Mouse (Mus musculus) neural tube, embryonic 15.5 days (tissue): Measurements from ENCODE around the gene Gm20521. TPM values are rescaled to one million over a fixed set of nuclear protein-coding genes. Genes with fewer than 3 reads are reported as not detected.
"Not testable (repeated sequence)": the region's sequence is repeated elsewhere in the genome, so short reads cannot be mapped to it uniquely, and the experiment has no call there.

Experiments used
- ATAC-seq: fragments of 200-750 bp; cut with Nextera tagmentation; 2 replicates; pipeline ENCODE4 v1.8.0; 2017; ENCODE audit warnings: mild to moderate bottlenecking, moderate TSS enrichment, moderate library complexity; ENCODE audit not compliant: low FRiP score
- H3K27ac ChIP-seq: fragments of 300-500 bp; sonication (generic); replicated peaks from 2 replicates; pipeline ENCODE4 v1.5.1; 2015; ENCODE audit warnings: mild to moderate bottlenecking, inconsistent platforms
- H3K27me3 ChIP-seq: fragments of 300-500 bp; sonication (generic); replicated peaks from 2 replicates; pipeline ENCODE4 v1.6.1; 2015; ENCODE audit warnings: inconsistent platforms
- H3K36me3 ChIP-seq: fragments of 300-500 bp; sonication (generic); 2 replicates; pipeline ENCODE4 v1.6.1; 2015; ENCODE audit warnings: inconsistent platforms
- H3K4me1 ChIP-seq: fragments of 300-500 bp; sonication (generic); 2 replicates; pipeline ENCODE4 v1.6.1; 2015; ENCODE audit warnings: inconsistent platforms
- H3K4me2 ChIP-seq: fragments of 300-500 bp; sonication (generic); 2 replicates; pipeline ENCODE4 v1.6.1; 2015; ENCODE audit warnings: inconsistent platforms, mild to moderate bottlenecking, moderate library complexity
- H3K4me3 ChIP-seq: fragments of 300-500 bp; sonication (generic); replicated peaks from 2 replicates; pipeline ENCODE4 v1.5.1; 2015; ENCODE audit warnings: mild to moderate bottlenecking, inconsistent platforms
- H3K9ac ChIP-seq: fragments of 300-500 bp; sonication (generic); replicated peaks from 2 replicates; pipeline ENCODE4 v1.6.1; 2015; ENCODE audit warnings: mild to moderate bottlenecking, inconsistent platforms
- H3K9me3 ChIP-seq: fragments of 300-500 bp; sonication (generic); replicated peaks from 2 replicates; pipeline ENCODE4 v1.6.1; 2016; ENCODE audit warnings: inconsistent platforms
- WGBS: fragments of 180-500 bp; shearing (Covaris S2); methylation state at CpG from one replicate; pipeline ENCODE4 v1.1.7; 2015; ENCODE audit warnings: mixed read lengths; 5-methylcytosine and 5-hydroxymethylcytosine counted together
- polyA plus RNA-seq: library from polyadenylated mRNA; unstranded; fragments of >200 nt; fragmentation: Nextera tagmentation; extraction: Ambion mirVana; gene quantifications from 2 replicates; pipeline ENCODE4 v1.2.1, GENCODE M21; 2015

The Gm20521 gene
- polyA plus RNA-seq, 1 experiment from 2014 or later = not detected

DNA sequence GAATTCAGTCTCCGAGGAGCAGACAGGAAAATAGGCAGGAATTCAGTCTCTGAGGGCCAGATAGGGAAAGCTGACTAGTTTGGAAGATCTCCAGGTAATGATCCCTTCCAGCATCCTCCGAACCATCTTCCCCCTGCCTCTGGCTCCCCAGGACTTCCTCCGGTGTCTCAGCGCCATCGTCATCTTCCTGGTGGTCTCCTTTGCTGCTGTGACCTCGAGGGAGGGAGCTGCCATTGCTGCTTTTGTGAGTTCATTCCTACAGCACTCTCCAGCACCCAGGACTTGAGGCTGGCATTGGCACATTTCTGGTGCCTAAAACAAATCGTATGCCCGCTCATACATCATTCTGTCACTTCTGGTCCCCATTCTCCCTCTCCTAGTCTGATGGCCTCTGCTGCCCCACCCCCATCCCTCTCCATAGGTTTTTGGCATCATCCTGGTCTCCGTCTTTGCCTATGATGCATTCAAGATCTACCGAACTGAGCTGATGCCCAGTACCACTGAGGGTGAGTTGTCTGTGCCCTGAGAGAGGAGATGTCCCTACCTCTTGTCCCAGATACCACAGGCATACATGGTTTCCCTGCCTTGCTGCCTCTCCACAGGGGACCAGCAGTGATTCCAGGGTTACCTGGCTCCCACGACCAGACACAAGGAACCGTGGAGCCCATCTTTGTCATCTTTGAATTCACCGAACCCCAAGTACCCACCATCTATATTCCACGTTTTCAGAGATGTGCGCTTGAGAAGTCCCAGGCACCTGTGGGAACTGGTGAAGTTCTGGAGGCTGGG, 55.4 kb downstream of the Gm20521 start:
- H3K4me1 ChIP-seq = peaks cover 10% of the 10 kb centered on the region
- 81% methylated on average over 15 of the region's 15 CpGs for WGBS
- H3K9me3 ChIP-seq = no peaks in the 10 kb centered on the region
- no peaks in the 10 kb centered on the region for H3K27me3 ChIP-seq
- ATAC-seq = no peak
- H3K36me3 ChIP-seq = no peaks in the 10 kb centered on the region
- H3K27ac ChIP-seq = no peak overlapping the region
- no peak overlapping the region for H3K4me2 ChIP-seq
- H3K9ac ChIP-seq = no peak overlapping the region
- H3K4me3 ChIP-seq = no peak overlapping the region

DNA sequence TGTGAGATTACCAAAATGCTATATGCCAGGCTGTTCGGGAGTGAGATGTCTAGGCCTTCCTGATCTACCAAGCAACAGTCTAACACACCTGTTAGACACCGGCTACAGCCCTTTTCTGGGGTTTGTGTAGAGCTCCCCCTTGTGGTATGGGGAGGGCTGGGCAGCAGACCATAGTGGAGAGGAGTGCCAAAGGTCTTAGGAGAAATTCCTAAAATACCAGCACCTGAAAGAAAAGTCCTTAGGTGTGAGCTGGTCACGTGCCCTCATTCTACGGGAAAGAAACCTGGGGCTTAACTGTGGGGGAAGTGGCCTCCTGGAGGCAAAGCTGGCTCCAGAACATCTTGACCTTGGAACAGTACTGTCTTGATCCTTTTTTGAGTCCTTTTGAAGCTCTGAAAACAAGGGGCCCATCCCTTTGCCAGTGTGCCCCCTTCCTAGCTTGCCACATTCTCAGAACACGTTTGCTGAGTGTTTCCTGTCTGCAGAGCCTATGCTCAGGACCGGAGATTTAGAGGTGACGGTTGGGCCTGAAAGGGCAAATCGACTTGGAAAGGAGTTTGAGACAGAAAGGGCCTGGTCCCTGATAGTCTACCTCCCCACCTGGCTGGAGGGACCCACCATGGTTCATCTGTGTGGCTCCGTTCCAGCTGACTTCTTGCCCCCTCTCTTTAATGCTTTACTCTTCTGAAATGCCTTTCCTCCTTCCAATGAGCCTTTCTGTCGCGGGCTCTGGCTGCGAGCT, 56.4 kb downstream of the Gm20521 start:
- Histone ChIP-seq H3K4me2 (no peak overlapping the region), H3K27me3 (no peaks in the 10 kb centered on the region), H3K4me3 (no peak overlapping the region), H3K9me3 (no peaks in the 10 kb centered on the region), H3K9ac (no peak overlapping the region), H3K36me3 (no peaks in the 10 kb centered on the region), H3K27ac (no peak overlapping the region), H3K4me1 (peaks cover 10% of the 10 kb centered on the region)
- 59% methylated on average over 12 of the region's 12 CpGs for WGBS
- ATAC-seq = no peak

DNA sequence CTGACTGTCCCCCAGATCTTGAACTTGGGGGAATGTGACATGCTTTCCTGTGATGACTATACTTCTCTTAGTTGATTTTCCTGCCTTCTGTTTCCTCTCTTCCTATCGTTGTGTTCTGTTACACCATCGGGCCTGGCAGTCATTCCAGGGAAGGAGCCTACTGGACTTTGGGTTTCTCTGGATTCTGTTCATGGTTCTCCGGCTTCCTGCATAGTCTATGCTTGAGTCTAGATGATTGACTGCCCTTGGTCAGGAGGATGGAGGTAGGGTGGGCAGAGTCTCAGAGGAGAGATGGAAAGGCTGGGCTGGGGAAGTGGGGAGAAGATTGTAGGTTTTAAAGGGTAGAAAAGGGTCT, 56.9 kb downstream of the Gm20521 start:
- H3K9me3 ChIP-seq = no peaks in the 10 kb centered on the region
- peaks cover 10% of the 10 kb centered on the region for H3K4me1 ChIP-seq
- H3K4me2 ChIP-seq = no peak overlapping the region
- H3K4me3 ChIP-seq = no peak overlapping the region
- 84% methylated on average over 3 of the region's 3 CpGs for WGBS
- no peaks in the 10 kb centered on the region for H3K36me3 ChIP-seq
- H3K27ac ChIP-seq = no peak overlapping the region
- ATAC-seq = no peak
- no peak overlapping the region for H3K9ac ChIP-seq
- H3K27me3 ChIP-seq = no peaks in the 10 kb centered on the region

DNA sequence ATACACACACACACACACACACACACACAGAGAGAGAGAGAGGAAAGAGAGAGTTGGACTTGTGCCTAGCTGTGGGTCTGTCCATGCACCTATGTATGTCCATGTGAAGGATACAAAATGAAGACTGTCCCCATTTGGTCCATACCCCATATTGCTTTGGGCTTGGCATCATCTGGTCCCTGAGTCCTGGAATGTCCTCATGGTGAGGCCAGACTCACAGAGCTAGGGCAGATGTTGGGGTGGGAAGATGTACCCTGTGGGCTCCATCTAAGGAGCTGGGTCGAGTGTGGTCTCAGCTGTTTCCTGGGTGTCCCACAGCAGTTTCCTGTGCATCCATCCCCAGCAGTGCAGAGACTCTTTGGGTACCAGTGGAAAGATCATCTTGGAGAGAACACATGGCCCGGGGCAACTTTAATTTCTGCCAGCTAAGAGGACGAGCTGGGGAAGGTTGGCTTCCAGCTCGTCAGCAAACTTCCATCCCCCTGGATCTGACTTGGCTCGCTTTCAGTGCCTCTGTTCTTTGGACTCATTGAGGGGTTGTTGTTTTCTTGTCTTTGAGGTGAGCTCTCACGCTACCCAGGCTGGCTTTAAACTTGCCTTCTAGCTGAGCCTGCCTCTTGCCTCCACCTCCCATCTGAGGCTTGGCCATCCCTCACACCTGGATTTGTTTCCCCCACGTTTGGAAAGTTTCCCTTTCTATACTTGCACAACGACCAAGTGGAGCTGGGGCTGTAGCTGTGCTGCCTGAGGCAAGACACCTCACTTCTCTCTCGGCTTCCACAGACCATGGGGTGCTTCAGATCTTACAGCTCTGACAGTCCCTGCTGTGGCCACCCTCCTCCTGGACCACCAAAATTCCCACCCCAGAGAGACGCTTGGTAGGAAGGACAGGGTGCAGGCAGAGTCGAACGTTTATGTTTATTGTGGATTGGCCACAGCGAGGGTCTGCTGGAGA, 58.1 kb downstream of the Gm20521 start:
- no peak overlapping the region for H3K4me2 ChIP-seq
- H3K4me1 ChIP-seq = peaks cover 6% of the 10 kb centered on the region
- ATAC-seq = no peak
- H3K36me3 ChIP-seq = no peaks in the 10 kb centered on the region
- no peak overlapping the region for H3K4me3 ChIP-seq
- H3K27me3 ChIP-seq = no peaks in the 10 kb centered on the region
- WGBS = 65% methylated on average over 13 of the region's 13 CpGs
- no peaks in the 10 kb centered on the region for H3K9me3 ChIP-seq
- no peak overlapping the region for H3K27ac ChIP-seq
- H3K9ac ChIP-seq = no peak overlapping the region

DNA sequence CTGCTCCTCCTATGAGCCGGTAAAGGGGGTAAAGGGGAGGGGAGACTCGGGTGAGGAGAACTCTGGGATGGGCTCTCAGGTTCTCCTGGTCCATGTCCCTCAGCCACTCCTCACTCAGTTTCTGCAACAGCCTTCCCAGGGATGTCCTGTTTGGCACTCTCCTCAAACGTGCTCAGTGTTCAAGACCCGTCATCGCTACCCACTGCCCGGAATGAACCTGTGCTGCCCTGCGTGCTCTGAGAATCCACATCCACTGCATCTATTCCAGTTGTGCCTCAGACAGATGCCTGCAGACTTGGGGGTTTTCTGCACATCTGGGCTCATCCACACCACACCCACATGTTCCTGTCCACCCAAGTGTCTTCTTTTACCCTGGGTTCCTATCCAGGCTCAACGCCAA, 59.2 kb downstream of the Gm20521 start:
- no peak for ATAC-seq
- 91% methylated on average over 8 of the region's 8 CpGs for WGBS

DNA sequence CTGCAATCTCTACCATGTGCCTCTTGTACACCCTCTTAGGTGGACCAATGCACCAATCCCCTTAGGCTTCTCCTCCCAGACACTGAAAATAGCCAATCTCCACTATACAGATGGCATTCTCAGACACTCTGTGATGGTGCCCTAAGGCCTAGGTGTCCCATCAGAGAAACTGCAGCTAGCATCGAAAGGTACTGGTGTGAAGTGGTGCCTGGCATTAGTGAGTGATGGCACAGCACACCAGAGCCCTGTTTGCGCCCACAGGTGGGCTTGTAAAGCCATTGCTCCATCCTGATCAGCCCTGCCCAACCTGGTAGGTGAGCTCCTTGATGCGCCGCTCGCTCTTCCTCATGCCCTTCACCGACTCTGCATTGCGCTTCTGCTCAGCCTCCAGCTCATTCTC, 60.7 kb downstream of the Gm20521 start:
- Histone ChIP-seq H3K4me2 (no peak overlapping the region), H3K27me3 (no peaks in the 10 kb centered on the region), H3K9me3 (no peaks in the 10 kb centered on the region), H3K27ac (no peak overlapping the region), H3K36me3 (no peaks in the 10 kb centered on the region), H3K4me1 (no peaks in the 10 kb centered on the region), H3K4me3 (no peak overlapping the region), H3K9ac (no peak overlapping the region)
- 96% methylated on average over 7 of the region's 7 CpGs for WGBS
- ATAC-seq = no peak

More for the DNA sequence above, 59.2 kb downstream of the Gm20521 start:
- Histone ChIP-seq H3K9ac (no peak overlapping the region), H3K4me1 (no peaks in the 10 kb centered on the region), H3K4me3 (no peak overlapping the region), H3K36me3 (no peaks in the 10 kb centered on the region), H3K27ac (no peak overlapping the region), H3K9me3 (no peaks in the 10 kb centered on the region), H3K27me3 (no peaks in the 10 kb centered on the region), H3K4me2 (no peak overlapping the region)

DNA sequence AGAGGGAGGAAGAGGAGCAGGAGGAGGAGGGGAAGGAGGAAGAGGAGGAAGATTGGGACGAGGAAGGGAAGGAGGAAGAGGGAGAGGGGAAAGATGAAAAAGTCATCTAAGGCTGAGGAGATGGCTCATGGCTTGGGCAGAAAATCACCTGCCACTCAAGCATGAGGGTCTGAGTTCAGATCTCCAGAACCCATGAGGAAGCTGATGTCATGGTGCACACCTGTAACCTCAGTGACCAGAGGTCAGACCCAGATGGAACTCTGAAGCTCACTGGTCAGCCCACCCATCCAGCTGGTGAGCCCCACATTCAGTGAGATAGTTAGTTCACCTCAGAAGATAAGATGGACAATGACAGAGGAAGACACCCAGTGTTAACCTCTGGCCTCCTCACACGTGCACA, 61.7 kb downstream of the Gm20521 start:
- 80% methylated on average over 2 of the region's 2 CpGs for WGBS
- H3K9me3 ChIP-seq = no peaks in the 10 kb centered on the region
- no peak for ATAC-seq

DNA sequence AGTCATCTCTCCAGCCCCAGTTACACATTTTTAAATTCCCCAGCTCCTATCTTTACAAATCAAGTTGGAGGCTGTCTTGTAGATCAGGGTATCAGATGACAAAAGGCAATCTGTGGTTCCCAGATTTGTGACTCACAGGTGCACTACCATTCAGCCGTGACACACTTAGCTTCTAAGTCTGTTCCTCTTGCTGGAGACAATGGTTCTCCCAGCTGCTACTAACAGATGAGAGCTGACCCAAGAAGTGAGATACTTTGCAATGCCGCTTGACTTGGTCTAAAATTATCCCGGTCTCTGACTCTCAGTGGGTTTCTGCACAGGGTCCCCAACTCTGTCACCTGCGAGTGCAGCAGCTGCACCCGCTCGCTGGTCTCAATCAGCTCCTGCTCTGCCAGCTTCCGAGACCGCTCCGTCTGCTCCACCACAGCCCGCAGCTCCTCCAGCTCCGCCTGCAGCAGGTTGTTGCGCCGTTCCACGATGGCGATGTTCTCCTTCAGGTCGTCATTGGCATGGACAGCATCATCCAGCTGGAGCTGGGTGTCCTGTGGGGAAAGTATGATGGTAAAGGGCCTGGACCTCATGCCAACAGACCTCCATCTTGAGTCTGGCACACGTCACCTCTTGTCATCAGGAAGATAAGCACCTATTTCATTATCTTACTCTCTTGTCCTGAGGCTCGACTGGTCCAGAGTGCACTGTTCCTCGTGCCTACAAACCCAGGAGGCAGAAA, 62.9 kb downstream of the Gm20521 start:
- ATAC-seq = no peak
- 83% methylated on average over 19 of the region's 19 CpGs for WGBS
- no peak overlapping the region for H3K9ac ChIP-seq
- H3K4me1 ChIP-seq = no peaks in the 10 kb centered on the region
- no peak overlapping the region for H3K4me2 ChIP-seq
- no peak overlapping the region for H3K4me3 ChIP-seq
- no peaks in the 10 kb centered on the region for H3K36me3 ChIP-seq
- no peaks in the 10 kb centered on the region for H3K27me3 ChIP-seq
- no peaks in the 10 kb centered on the region for H3K9me3 ChIP-seq
- H3K27ac ChIP-seq = no peak overlapping the region

More for the DNA sequence above, 61.7 kb downstream of the Gm20521 start:
- H3K27me3 ChIP-seq = no peaks in the 10 kb centered on the region
- H3K27ac ChIP-seq = no peak overlapping the region
- no peak overlapping the region for H3K4me2 ChIP-seq
- no peaks in the 10 kb centered on the region for H3K36me3 ChIP-seq
- no peak overlapping the region for H3K4me3 ChIP-seq
- H3K9ac ChIP-seq = no peak overlapping the region
- H3K4me1 ChIP-seq = no peaks in the 10 kb centered on the region

DNA sequence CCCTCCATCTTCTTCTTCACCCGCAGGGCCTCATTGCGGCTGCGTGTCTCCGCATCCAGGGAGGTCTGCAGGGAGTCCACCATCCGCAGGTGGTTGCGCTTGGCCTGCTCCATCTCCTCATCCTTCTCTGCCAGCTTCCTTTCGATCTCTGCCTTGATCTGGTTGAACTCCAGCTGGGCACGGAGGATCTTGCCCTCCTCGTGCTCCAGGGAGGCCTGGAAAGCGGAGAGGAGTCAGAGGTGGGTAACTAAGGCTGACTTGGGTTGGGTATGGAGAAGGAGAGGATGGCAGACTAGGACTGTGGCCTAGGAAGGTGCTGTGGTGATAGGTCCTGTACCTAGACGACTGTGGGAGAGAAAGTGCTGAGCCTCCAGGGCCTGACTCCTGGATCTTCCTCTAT, 63.8 kb downstream of the Gm20521 start:
- not testable (repeated sequence) for ATAC-seq, H3K27ac ChIP-seq, H3K9me3 ChIP-seq, H3K4me1 ChIP-seq, H3K36me3 ChIP-seq, H3K27me3 ChIP-seq, H3K4me3 ChIP-seq, H3K9ac ChIP-seq, H3K4me2 ChIP-seq
- 91% methylated on average over 11 of the region's 11 CpGs for WGBS
